Mouse (Mus musculus) testis, adult 2 months (tissue): Measurements from ENCODE around the gene Rflnb.
"Not testable (repeated sequence)": the region's sequence is repeated elsewhere in the genome, so short reads cannot be mapped to it uniquely, and the experiment has no call there.

ENCODE experiments used
- CTCF ChIP-seq: fragments of 200-500 bp; IDR thresholded peaks from 2 replicates; pipeline ENCODE4 v1.5.1; 2012; ENCODE audit warnings: low read depth, mild to moderate bottlenecking, inconsistent platforms, low read length, moderate library complexity; ENCODE audit not compliant: control insufficient read depth, insufficient read depth, insufficient replicate concordance
- POLR2A ChIP-seq: fragments of 200-500 bp; IDR thresholded peaks from 2 replicates; pipeline ENCODE4 v1.6.1; 2012; ENCODE audit warnings: low read depth, mild to moderate bottlenecking, inconsistent platforms, low read length, moderate library complexity; ENCODE audit not compliant: control insufficient read depth

- not testable (repeated sequence) for TF ChIP-seq CTCF, POLR2A
These were observed 23.3 kb downstream of the Rflnb start for GRCm38 (mm10) chr11:76004276-76004675.
